Mouse (Mus musculus) midbrain, embryonic 11.5 days (tissue): ENCODE results near the gene Cbln3. TPM values are rescaled to one million over a fixed set of nuclear protein-coding genes. Genes with fewer than 3 reads are reported as not detected.

ENCODE experiments used
- ATAC-seq: fragments of 200-750 bp; cut with Nextera tagmentation; 2 replicates; pipeline ENCODE4 v1.8.0; 2017; ENCODE audit warnings: moderate TSS enrichment, moderate library complexity; ENCODE audit not compliant: low FRiP score
- DNase-seq: peaks from one replicate; pipeline ENCODE4 v3.0.0; 2015; ENCODE audit warnings: low spot score; ENCODE audit errors: missing footprints
- H3K27ac ChIP-seq: fragments of 300-500 bp; sonication (generic); 2 replicates; pipeline ENCODE4 v1.5.1; 2014; ENCODE audit warnings: low read depth, low read length
- H3K27me3 ChIP-seq: fragments of 300-500 bp; sonication (generic); 2 replicates; pipeline ENCODE4 v1.6.1; 2014; ENCODE audit warnings: mild to moderate bottlenecking, low read length, moderate library complexity, mixed read lengths; ENCODE audit not compliant: control insufficient read depth, insufficient read depth
- H3K36me3 ChIP-seq: fragments of 300-500 bp; sonication (generic); 2 replicates; pipeline ENCODE4 v1.6.1; 2014; ENCODE audit warnings: mild to moderate bottlenecking, low read length, moderate library complexity, mixed read lengths; ENCODE audit not compliant: control insufficient read depth, insufficient read depth
- H3K4me1 ChIP-seq: fragments of 300-500 bp; sonication (generic); 2 replicates; pipeline ENCODE4 v1.6.1; 2014; ENCODE audit warnings: low read length; ENCODE audit not compliant: control insufficient read depth, insufficient read depth
- H3K4me2 ChIP-seq: fragments of 300-500 bp; sonication (generic); 2 replicates; pipeline ENCODE4 v1.6.1; 2014; ENCODE audit warnings: mild to moderate bottlenecking, moderate library complexity
- H3K4me3 ChIP-seq: fragments of 300-500 bp; sonication (generic); 2 replicates; pipeline ENCODE4 v1.5.1; 2014; ENCODE audit warnings: low read depth, low read length
- H3K9ac ChIP-seq: fragments of 300-500 bp; sonication (generic); 2 replicates; pipeline ENCODE4 v1.6.1; 2014; ENCODE audit warnings: low read length
- H3K9me3 ChIP-seq: fragments of 300-500 bp; sonication (generic); 2 replicates; pipeline ENCODE4 v1.6.1; 2016; ENCODE audit warnings: low read length; ENCODE audit not compliant: control insufficient read depth
- WGBS: fragments of 180-500 bp; shearing (Covaris S2); extraction: QIAGEN DNeasy Blood & Tissue Kit; methylation state at CpG from one replicate; pipeline ENCODE4 v1.1.7; 2014; 5-methylcytosine and 5-hydroxymethylcytosine counted together
- polyA plus RNA-seq: library from polyadenylated mRNA; unstranded; fragments of >200 nt; fragmentation: Nextera tagmentation; extraction: Ambion mirVana; gene quantifications from 2 replicates; pipeline ENCODE4 v1.2.1, GENCODE M21; 2014

The Cbln3 gene
- polyA plus RNA-seq, 1 experiment from 2014 or later, result 0.03 TPM

- H3K27me3 ChIP-seq, result no peaks in the 10 kb centered on the region
- 80% methylated on average over 4 of the region's 4 CpGs for WGBS
- no peak overlapping the region for H3K27ac ChIP-seq
- no peak for DNase-seq
- H3K9me3 ChIP-seq, result no peaks in the 10 kb centered on the region
- no peak overlapping the region for H3K4me2 ChIP-seq
- no peak overlapping the region for H3K9ac ChIP-seq
- ATAC-seq, result no peak
- no peak overlapping the region for H3K4me3 ChIP-seq
- peaks cover 38% of the 10 kb centered on the region for H3K4me1 ChIP-seq
- no peaks in the 10 kb centered on the region for H3K36me3 ChIP-seq
Observed at GRCm38 (mm10) chr14:55857588-55857987, 26.6 kb downstream of the Cbln3 start.

DNA sequence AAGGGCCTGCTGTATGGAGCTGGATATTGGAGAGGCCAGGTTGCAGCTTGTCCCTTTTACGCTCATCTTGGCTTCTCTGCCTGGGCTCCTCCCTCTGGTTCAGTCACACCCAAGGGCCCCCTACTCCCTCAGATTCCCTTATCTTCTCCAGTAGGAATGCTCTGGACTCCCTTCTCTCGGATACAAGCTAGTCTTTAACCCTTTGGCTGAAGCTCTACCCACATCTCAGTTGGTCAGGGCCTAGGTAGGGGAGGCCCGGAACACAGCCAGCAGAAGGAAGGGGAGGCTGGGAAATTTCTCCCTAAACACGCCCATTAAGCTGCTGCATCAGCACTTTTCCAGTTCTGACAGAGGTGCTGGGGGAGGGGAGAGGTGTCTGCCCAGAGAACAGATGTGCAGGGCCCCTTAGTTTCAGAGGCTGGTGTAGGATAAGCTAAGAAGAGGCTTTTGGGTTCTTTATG, 29.1 kb downstream of the Cbln3 start:
- no peaks in the 10 kb centered on the region for H3K9me3 ChIP-seq
- DNase-seq (peak; percentile 94), ATAC-seq (peak; percentile 5; the same call in 1 of the 2 replicates)
- 6% methylated on average over 4 of the region's 4 CpGs for WGBS
- peak overlapping the region; percentile 92 for H3K4me2 ChIP-seq
- H3K36me3 ChIP-seq, result no peaks in the 10 kb centered on the region
- H3K4me1 ChIP-seq, result peaks cover 32% of the 10 kb centered on the region
- no peaks in the 10 kb centered on the region for H3K27me3 ChIP-seq
- peak overlapping the region; percentile 57 for H3K4me3 ChIP-seq
- peak overlapping the region; percentile 66 for H3K27ac ChIP-seq
- peak overlapping the region; percentile 84 for H3K9ac ChIP-seq

GRCm38 (mm10) chr14:55854406-55855100, 29.6 kb downstream of the Cbln3 start:
- DNase-seq (peak; percentile 92), ATAC-seq (peak; percentile 55)
- Histone ChIP-seq H3K27me3 (no peaks in the 10 kb centered on the region), H3K27ac (peak overlapping the region; percentile 66), H3K9me3 (no peaks in the 10 kb centered on the region), H3K9ac (peak overlapping the region; percentile 84), H3K4me3 (peak overlapping the region; percentile 57), H3K36me3 (no peaks in the 10 kb centered on the region), H3K4me2 (peak overlapping the region; percentile 92), H3K4me1 (peaks cover 32% of the 10 kb centered on the region)
- WGBS, result 0% methylated on average over 9 of the region's 9 CpGs

GRCm38 (mm10) chr14:55853621-55854285, 30.4 kb downstream of the Cbln3 start, which contains the start of gene Nynrin:
Nynrin (plus strand) TSS chr14:55854010.
- Histone ChIP-seq H3K4me2 (peak within 1 kb of the TSS; percentile 92), H3K27ac (peak within 1 kb of the TSS; percentile 66), H3K36me3 (no peaks in the 10 kb centered on the region), H3K9me3 (no peaks in the 10 kb centered on the region), H3K27me3 (no peaks in the 10 kb centered on the region), H3K4me1 (peaks cover 32% of the 10 kb centered on the region), H3K4me3 (peak within 1 kb of the TSS; percentile 57), H3K9ac (peak within 1 kb of the TSS; percentile 84)
- peak; percentile 96 for DNase-seq
- WGBS, result 2% methylated on average over 32 of the region's 33 CpGs
- peak; percentile 92 for ATAC-seq

DNA sequence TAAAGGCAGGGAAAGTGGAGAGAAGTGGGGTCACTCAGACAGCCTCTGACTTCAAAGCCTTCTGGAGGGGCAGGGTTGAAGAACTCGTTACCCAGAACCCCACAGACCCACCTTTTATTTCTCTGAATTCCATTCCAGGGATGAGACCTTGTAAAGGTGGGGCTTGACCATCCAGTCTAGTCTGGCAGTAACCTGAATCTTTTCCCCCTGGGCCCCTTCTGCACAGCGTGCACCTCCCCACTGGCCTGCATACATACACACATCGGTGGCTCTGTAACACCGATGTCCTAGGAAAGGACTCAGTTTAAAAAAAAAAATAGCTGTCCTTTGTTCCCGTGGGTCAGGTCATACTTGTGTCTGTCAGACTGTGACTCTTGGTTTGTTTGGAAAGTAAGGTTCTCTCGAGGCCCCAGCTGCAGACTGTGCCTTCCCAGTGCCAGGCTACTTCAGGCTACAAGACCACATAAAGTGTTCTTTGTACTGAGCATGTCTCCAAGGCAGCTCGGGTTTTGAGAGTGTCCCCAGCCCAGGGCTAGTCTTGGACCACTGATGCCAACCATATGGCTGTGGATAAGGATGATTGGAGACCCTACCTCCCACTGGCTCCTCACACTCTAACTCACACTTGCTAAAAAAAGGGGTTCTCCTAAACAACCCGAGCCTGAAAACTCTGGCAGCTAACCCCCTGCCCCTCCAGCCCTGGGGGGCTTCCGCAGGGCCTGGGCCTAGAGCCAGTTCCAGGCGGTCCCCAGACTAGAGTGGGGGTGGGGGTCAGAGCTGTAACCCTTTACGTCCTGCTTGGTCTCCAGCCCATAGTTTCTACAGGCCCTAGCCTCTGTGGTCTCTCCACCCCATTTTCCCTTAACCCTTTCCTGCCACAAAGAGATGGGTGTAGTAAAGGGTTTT, 31.3 kb downstream of the Cbln3 start:
- H3K27me3 ChIP-seq, result no peaks in the 10 kb centered on the region
- no peaks in the 10 kb centered on the region for H3K9me3 ChIP-seq
- ATAC-seq, result peak; percentile 69
- H3K4me3 ChIP-seq, result peak overlapping the region; percentile 57; the same call in 1 of the 2 replicates
- H3K36me3 ChIP-seq, result no peaks in the 10 kb centered on the region
- peak overlapping the region; percentile 66 for H3K27ac ChIP-seq
- H3K4me1 ChIP-seq, result peaks cover 32% of the 10 kb centered on the region
- under 1% methylated on average over 11 of the region's 11 CpGs for WGBS
- peak overlapping the region; percentile 92 for H3K4me2 ChIP-seq
- H3K9ac ChIP-seq, result peak overlapping the region; percentile 84
- DNase-seq, result peak; percentile 96

GRCm38 (mm10) chr14:55850885-55851284, 33.3 kb downstream of the Cbln3 start:
- no peak overlapping the region for H3K4me2 ChIP-seq
- no peak overlapping the region for H3K27ac ChIP-seq
- no peak overlapping the region for H3K9ac ChIP-seq
- no peak overlapping the region for H3K4me3 ChIP-seq
- H3K9me3 ChIP-seq, result no peaks in the 10 kb centered on the region
- no peaks in the 10 kb centered on the region for H3K27me3 ChIP-seq
- DNase-seq (no peak), ATAC-seq (no peak)
- 69% methylated on average over 6 of the region's 6 CpGs for WGBS
- H3K4me1 ChIP-seq, result peaks cover 22% of the 10 kb centered on the region
- H3K36me3 ChIP-seq, result no peaks in the 10 kb centered on the region

GRCm38 (mm10) chr14:55845506-55846294, 38.5 kb downstream of the Cbln3 start:
- Histone ChIP-seq H3K9ac (no peak overlapping the region), H3K9me3 (no peaks in the 10 kb centered on the region), H3K27me3 (no peaks in the 10 kb centered on the region), H3K4me3 (no peak overlapping the region), H3K4me1 (no peaks in the 10 kb centered on the region), H3K4me2 (no peak overlapping the region), H3K36me3 (no peaks in the 10 kb centered on the region), H3K27ac (no peak overlapping the region)
- no peak for ATAC-seq
- no peak for DNase-seq
- 83% methylated on average over 9 of the region's 9 CpGs for WGBS

- no peak overlapping the region for H3K27ac ChIP-seq
- no peak overlapping the region for H3K4me3 ChIP-seq
- no peak overlapping the region for H3K9ac ChIP-seq
- no peak for ATAC-seq
- 78% methylated on average over 4 of the region's 4 CpGs for WGBS
- H3K36me3 ChIP-seq, result no peaks in the 10 kb centered on the region
- no peak for DNase-seq
- H3K4me1 ChIP-seq, result no peaks in the 10 kb centered on the region
- H3K9me3 ChIP-seq, result no peaks in the 10 kb centered on the region
- H3K4me2 ChIP-seq, result no peak overlapping the region
- H3K27me3 ChIP-seq, result no peaks in the 10 kb centered on the region
Observed at GRCm38 (mm10) chr14:55842794-55843193, 41.4 kb downstream of the Cbln3 start.
